Mouse (Mus musculus) megakaryocyte, embryonic 14.5 days (primary cell): ENCODE results near the gene Hist1h2ai.

Source experiments
- FLI1 ChIP-seq: IDR thresholded peaks from 2 replicates; pipeline ENCODE4 v1.6.1; 2012; ENCODE audit warnings: low read length, inconsistent platforms, mixed read lengths
- GATA1 ChIP-seq: IDR thresholded peaks from 3 replicates; pipeline ENCODE4 v1.6.1; 2012; ENCODE audit warnings: mixed read lengths, low read length, inconsistent platforms, borderline replicate concordance

DNA sequence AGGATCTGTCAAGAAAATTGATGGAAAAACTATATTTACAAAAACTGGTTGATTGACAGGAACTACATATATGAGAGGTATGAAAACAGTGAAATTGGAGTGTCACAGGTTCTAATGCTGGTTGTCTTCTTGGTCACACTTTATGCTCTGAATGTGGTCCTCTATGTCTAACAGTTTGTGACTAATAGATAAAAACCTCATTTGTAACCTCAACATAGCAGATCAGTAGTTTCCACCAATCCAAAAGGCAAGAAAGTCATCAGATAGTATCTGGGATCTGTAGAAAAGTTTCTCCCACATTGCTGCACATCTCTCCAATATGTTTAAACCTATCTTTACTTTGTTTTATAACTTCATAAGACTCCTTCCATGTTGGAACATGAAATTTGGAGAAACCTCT is 35.2 kb downstream of the Hist1h2ai start:
- TF ChIP-seq FLI1: no peak
- TF ChIP-seq GATA1: no peak
